Mouse (Mus musculus): ENCODE results near the gene Wwox. TPM values are rescaled to one million over a fixed set of nuclear protein-coding genes. Genes with fewer than 3 reads are reported as not detected.

The Wwox gene
- total RNA-seq, 2 experiments from 2014 or later: 14.2 to 14.3 TPM

DNA sequence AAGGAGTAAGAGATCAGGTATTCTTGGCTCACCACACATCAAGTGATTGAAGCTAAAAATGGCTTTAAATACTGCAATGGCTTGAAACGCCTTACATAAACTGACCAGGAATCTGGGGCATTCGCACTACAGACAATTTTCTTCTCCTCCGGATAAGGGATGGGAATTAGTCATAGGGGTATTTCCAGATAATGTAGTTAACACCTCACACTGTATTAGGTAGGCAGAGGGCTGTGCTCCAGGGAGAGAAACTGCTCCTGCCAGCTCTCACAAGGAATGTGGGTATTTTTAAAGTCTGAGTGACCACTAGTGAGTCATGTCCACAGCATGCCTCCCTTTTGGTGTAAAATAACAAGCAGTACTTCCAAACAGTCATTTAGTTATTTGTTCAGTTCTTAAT is 894.5 kb downstream of the Wwox start:
- Histone ChIP-seq H3K4me3 (no peak overlapping the region), H3K27ac (no peak overlapping the region)
- no peak for TF ChIP-seq CTCF (conservative IDR thresholded peaks at IDR 0.05)
- no peak for DNase-seq (ENCODE audit: low spot score in 2 of 2)

DNA sequence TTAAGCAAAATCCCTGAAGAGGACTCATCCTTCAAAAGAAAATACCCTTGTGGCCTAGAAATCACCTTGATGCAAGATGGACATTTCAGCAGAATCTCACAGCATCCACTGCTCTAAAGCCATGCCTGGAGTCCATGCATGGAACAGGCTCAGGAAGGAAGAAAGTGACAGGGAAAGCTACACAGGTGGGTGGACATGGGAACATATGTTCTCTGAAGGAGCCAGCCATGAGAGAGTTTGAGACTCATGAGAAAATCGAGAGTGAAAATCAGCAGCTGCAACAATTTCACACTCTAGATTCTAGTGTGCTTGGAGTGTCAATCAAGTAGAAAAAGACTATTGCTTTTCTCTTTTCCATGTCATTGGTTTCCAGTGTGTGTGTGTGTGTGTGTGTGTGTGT is 896.9 kb downstream of the Wwox start:
- TF ChIP-seq CTCF (conservative IDR thresholded peaks at IDR 0.05): no peak
- Histone ChIP-seq H3K27ac (no peak overlapping the region), H3K4me3 (no peak overlapping the region)
- DNase-seq (ENCODE audit: low spot score in 2 of 2): no peak

DNA sequence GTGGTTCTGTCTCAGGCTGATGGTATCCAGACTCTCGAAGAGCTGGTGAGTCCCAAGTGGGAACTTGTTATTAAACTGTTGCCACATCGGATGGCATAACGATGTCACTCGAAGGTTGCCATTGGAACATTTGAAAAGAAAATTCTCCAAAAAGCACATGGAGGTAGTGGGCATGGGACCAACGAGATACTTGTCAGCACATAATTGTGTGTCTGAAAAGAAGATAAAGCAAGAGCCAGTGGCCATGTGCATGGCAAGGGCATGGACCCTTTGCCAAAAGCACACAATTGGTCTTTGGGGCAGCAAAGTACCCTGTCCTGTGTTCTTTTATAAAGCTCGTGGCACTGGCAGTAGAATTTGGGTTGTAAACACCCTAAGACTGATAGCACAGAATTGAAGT is 909.2 kb downstream of the Wwox start:
- H3K27ac ChIP-seq: no peak overlapping the region
- H3K4me3 ChIP-seq: no peak overlapping the region
- no peak for TF ChIP-seq CTCF (conservative IDR thresholded peaks at IDR 0.05)
- DNase-seq (ENCODE audit: low spot score in 2 of 2): no peak

DNA sequence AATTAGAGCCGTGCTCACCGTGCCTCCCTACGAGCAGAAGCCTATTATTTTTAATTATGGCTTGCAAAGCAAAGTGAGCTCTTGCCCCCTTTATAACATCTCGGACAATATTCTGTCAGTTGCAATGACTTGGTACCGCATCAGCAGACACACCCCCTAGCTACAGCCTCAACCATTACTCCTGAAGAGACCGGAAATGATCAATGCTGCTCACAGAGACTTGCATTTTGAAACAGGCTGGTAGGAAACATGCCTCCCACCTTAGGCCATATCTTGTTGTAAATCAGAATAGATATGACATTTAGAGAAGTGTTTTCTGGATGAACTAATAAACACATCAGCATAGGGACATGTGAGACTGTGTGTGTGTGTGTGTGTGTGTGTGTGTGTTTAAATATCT is 911.3 kb downstream of the Wwox start:
- no peak for TF ChIP-seq CTCF (conservative IDR thresholded peaks at IDR 0.05)
- no peak overlapping the region for H3K27ac ChIP-seq
- DNase-seq (ENCODE audit: low spot score in 2 of 2): no peak
- H3K4me3 ChIP-seq: no peak overlapping the region

DNA sequence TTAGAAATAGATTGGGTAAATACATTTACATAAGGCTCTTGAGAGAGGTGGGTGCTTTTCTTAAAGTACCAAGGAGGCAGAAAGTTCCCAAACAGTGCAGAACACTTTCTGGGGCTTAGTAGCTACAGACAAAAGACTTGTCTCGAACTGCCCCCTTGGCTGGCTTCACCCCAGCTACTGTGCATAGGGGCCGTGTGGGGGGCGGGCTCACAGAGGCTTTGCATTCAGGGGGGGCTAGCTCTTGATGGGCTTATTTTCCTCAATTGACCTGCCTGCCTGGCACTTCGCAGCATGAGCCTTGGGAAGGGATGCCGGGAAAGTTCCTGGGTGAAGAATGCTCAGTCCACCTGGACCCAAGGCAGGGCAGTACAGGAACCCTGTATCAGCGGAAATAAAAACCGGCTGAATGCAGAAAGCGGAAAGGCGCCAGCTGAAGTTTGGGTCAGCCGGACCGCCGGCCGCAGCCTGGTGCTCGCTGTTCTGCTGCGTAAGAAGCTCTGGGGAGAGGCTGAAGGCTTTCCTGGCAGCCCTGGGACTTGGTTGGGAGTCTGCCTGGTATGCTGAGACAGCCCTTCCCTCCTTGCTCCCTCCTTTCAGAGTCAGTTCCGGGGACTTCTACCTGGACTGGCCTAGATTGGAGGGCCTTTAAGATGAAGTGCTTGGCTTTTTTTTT is 918.3 kb downstream of the Wwox start:
- DNase-seq (ENCODE audit: low spot score in 2 of 2): no peak
- Histone ChIP-seq H3K4me3 (no peak overlapping the region), H3K27ac (no peak overlapping the region)
- TF ChIP-seq CTCF (conservative IDR thresholded peaks at IDR 0.05): no peak

DNA sequence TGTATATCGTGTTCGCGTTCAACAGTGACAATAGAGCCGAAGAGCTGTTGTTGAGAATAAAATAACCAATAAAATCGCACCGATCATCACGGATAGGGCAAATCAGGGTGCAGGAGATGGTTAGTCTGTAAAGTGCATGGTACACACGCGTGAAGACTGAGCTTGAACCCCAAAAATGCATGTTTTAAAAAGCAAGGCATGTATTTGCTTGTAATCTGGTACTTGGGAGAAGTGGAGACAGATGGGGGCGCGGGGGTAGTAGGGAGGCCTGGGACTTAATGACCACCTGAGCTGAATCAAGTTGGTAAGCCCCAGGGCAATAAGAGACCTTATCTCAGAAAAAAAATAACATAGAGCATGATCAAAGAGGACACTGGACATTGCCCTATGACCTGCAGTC is 919.0 kb downstream of the Wwox start:
- Histone ChIP-seq H3K27ac (no peak overlapping the region), H3K4me3 (no peak overlapping the region)
- DNase-seq (ENCODE audit: low spot score in 2 of 2): no peak
- no peak for TF ChIP-seq CTCF (conservative IDR thresholded peaks at IDR 0.05)

DNA sequence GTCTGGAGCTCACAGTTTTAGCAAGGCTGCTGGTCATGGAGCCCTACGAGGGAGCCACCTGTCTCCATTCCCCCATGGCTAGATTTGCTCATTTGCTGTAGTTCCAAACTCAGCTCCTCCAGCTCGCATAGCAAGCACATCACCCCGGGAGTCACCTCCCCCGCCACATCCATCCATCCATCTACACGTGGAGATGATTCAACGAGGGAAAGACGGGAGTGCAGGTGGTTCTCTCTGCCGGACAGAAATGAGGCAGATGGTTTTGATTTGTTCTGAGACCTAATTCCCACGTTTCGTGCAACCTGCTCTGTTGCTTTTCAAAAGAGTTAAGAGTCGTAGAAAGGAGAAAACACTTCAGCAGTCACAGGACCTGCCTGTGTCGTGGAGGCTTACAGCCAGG is 920.2 kb downstream of the Wwox start:
- Histone ChIP-seq H3K4me3 (no peak overlapping the region), H3K27ac (no peak overlapping the region)
- TF ChIP-seq CTCF (conservative IDR thresholded peaks at IDR 0.05): no peak
- no peak for DNase-seq (ENCODE audit: low spot score in 2 of 2)

DNA sequence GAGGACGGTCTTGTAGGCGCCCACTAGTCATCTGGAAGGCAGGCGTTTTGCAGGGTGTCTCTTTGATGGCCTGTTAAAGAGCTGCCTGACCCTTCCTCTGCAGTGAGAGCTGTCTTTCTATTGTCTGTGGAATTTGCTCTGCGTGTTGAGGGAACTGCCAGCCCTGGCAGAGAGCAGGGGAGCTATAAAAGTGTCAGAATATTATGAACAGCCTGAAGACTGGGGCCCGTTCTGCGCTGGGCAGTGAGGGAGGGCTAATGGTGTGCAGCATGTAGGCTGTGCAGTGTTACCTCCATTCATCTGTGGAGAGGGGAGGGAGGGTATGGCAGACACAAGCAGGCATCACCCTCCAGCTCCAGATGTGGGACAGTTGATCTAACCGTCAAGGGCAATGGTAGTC is 923.1 kb downstream of the Wwox start:
- no peak overlapping the region for H3K27ac ChIP-seq
- DNase-seq (ENCODE audit: low spot score in 2 of 2): no peak
- H3K4me3 ChIP-seq: no peak overlapping the region
- TF ChIP-seq CTCF (conservative IDR thresholded peaks at IDR 0.05): no peak

DNA sequence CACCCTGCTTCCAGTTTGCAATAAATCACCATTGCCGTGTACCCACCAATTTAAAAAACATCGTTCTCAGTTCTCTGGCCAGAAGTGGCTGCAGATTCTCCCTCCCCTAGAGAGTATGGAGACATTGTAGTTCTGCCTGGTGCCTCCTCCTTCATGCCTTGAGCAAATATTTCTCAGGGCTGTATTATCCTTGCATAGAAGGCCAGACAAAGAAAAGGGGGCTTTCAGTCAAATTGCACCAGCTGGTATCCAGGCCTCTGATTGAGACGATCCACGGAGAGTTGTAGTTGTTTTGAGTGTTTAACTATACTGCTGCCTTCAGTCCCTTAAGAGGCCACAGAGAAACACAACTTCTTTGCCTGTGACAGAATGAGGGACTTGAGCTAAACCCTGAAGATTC is 935.5 kb downstream of the Wwox start:
- no peak overlapping the region for H3K27ac ChIP-seq
- no peak for DNase-seq (ENCODE audit: low spot score in 2 of 2)
- TF ChIP-seq CTCF (conservative IDR thresholded peaks at IDR 0.05): no peak
- H3K4me3 ChIP-seq: no peak overlapping the region

DNA sequence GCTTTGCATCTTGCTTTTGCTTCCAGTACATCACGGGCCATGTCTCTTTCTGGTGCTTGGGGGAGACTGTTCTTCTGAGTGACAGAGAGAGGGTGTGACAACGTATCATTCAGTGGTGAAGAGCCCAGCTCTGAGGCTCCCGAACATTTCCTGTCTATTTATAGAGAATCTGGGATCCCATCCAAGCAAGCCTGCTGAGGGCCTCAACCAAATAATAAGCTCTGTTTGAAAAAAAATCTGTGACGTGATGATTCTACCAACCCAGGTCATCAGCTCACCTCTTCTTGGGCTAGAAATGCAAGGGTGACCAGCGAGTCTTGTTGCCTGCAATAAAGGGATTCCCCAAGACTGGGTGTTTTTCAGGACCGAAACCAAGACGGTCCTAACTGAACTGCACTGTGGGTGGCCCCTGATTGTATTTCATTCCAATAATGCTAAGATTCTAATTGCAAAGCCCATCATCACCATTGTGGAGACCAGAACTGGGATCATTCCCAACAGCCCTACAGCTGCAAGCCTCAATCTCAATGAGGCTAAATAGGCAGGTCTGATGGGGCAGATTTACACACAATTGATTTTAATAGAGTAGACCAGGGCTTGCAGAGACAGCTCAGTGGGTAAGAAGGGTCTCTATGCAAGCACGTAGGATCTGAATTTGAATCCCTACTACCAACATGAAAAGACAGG is 936.0 kb downstream of the Wwox start:
- no peak overlapping the region for H3K27ac ChIP-seq
- no peak for TF ChIP-seq CTCF (conservative IDR thresholded peaks at IDR 0.05)
- no peak overlapping the region for H3K4me3 ChIP-seq
- DNase-seq (ENCODE audit: low spot score in 2 of 2): peak; percentile 30 to 39

DNA sequence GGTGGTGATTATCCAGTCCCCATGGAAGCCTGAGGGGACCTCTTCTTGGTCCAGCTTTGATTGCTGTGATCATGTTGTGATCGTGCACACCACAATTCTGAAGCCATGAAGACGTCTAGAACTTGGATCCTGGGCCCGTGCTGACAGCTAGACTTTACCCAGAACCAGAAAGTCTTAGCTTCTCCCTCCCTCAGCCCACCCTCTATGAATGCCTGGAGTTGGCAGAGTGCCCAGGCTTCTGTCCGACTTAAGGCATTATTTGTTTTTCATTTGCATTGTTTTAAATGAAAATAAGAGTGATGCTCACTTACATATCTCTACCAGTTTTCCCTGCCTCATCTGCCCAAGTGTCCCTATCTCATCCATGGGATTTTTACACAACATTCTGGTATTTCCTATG is 937.9 kb downstream of the Wwox start:
- TF ChIP-seq CTCF (conservative IDR thresholded peaks at IDR 0.05): no peak
- Histone ChIP-seq H3K4me3 (no peak overlapping the region), H3K27ac (no peak overlapping the region)
- no peak for DNase-seq (ENCODE audit: low spot score in 2 of 2)

DNA sequence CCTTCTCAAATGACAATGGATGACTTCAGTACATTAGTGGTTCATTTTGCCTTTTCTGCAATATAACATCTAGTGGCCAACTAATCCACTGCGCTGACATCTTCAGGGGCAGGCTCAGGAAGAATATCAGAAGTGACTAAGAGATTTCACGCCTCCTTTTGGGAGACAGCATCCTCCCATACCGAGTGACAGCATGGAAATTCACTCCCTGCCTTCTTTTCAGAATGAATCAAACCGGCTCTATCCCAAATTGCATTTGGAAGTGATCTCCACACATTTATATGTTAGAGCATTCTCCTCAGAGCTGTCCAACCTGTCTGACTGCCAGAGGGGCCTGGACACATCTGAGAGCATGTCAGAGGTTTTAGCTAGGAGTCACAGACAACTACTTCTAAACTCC is 940.6 kb downstream of the Wwox start:
- no peak for DNase-seq (ENCODE audit: low spot score in 2 of 2)
- no peak for TF ChIP-seq CTCF (conservative IDR thresholded peaks at IDR 0.05)
- H3K27ac ChIP-seq: no peak overlapping the region

DNA sequence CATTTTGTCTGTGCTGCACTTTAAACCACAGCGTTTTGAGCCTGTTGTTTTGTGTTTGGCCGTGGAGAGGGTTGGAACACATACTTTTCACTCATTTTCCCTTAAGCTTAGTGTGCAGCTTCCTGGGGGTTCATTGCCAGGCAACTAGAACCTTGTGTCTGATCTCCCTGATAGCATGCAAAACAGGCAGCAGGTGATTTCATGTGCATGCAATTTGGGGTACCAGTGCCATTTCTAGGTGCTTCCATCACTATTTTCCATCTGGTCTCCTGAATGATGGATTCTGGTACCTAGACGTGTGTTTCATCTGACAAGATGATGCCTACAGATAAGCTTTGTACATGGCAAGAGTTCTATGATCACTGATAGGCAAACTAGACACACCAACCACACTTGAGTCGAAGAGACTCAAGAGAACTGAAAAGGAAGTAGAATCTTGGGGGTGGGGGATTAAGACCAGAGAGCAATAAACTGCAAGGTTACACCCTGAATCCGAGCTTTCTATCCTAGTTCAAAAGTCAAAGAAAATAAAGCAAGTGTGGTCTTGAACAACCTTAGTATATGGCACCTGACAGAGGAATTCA is 951.6 kb downstream of the Wwox start:
- no peak overlapping the region for H3K4me3 ChIP-seq
- no peak for DNase-seq (ENCODE audit: low spot score in 2 of 2)
- no peak overlapping the region for H3K27ac ChIP-seq

More for the DNA sequence above, 940.6 kb downstream of the Wwox start:
- H3K4me3 ChIP-seq: no peak overlapping the region

DNA sequence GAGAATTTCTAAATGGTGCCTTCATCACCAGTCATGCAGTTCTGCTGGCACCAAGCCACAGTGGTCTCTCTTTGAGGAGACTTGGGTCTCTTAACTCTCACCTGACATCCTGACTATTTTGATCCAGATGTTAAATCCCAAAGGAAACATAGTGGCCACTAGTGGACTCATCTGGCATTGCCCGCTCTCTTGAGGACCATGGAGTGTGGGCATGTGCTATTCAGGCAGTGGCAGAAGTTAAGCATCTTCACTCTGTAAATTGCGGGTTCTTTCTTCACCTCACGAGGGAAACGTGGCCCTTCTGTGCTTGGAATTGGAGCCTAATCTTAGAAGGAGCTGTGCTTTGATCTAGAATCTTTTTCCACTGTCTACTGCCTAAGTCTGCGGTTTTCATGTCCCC is 956.4 kb downstream of the Wwox start:
- Histone ChIP-seq H3K4me3 (no peak overlapping the region), H3K27ac (no peak overlapping the region)
- peak; percentile 69 for TF ChIP-seq CTCF (conservative IDR thresholded peaks at IDR 0.05)
- no peak for DNase-seq (ENCODE audit: low spot score in 2 of 2)

More for the DNA sequence above, 951.6 kb downstream of the Wwox start:
- TF ChIP-seq CTCF (conservative IDR thresholded peaks at IDR 0.05): no peak

Data from layer of hippocampus, adult 2 months (tissue).